In the genomic region with DNA sequence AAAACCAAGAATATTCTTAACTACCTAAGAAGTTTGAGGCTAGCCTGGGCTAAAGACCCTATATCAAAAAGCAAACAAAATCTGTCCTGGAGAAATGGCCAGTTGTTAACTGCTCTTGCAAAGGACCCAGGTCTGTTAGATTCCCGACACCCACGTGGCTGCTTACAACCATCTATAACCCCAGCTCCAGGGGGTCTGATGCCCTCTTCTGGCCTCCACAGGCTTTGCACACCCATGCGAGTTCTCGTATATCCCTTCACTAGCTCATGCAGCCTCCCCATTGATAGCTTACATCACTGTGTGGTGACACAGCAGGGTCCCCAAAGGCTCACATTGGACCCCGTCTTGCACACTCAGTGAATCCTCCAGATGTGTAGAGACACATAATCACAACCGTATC, we compare ENCODE assay signal across 22 mouse cellular contexts. TPM values are rescaled to one million over a fixed set of nuclear protein-coding genes. Genes with fewer than 3 reads are reported as not detected.
A peak's percentile ranks its signal among the peaks of the same experiment; 100 is the strongest.
DNase-seq lines count a peak whose midpoint lies in the region; ATAC-seq and TF ChIP-seq lines count a peak whose summit lies in the region.
"Had no signal": no experiment of that assay in that cellular context is flagged by ENCODE, and none has a peak within 500 bp of the region (broad histone marks: within the 10 kb centered on the region; RNA-seq: fewer than 3 reads in every experiment).

No protein-coding gene starts in this region.

- TF ChIP-seq EP300 in ES-Bruce4 (IDR thresholded peaks at IDR 0.05; ENCODE audit: insufficient read depth, low read depth, low read length), result no peak

- TF ChIP-seq POLR2A in ES-Bruce4 (IDR thresholded peaks at IDR 0.05; ENCODE audit: insufficient read depth, low read length), result no peak

- no peak for ATAC-seq in kidney, postnatal 0 days (replicated peaks; ENCODE audit: low FRiP score, low read depth)
- ATAC-seq in lung, embryonic 14.5 days (ENCODE audit: insufficient read depth), result no peak
- ATAC-seq: forebrain, embryonic 16.5 days; hindbrain, embryonic 16.5 days; inflammation-experienced regulatory T-cells, adult 6 months had no signal

- peak; percentile 19; the same call in 1 of the 2 replicates for TF ChIP-seq CTCF in kidney, postnatal 0 days (IDR thresholded peaks at IDR 0.05; ENCODE audit: low read depth)
- 0 out of 2 replicates have a peak, but pooled peaks have one; percentile 19 for TF ChIP-seq CTCF in lung, embryonic 14.5 days (IDR thresholded peaks at IDR 0.05; ENCODE audit: low read depth)
- peak; percentile 59 for TF ChIP-seq CTCF in ES-Bruce4 (IDR thresholded peaks at IDR 0.05; ENCODE audit: low read depth, low read length)

- no peaks in the 10 kb centered on the region for H3K4me1 ChIP-seq in kidney, postnatal 0 days (replicated peaks; ENCODE audit: insufficient read depth, low read length)
- no peaks in the 10 kb centered on the region for H3K4me1 ChIP-seq in lung, embryonic 14.5 days (ENCODE audit: insufficient read depth)
- H3K4me1 ChIP-seq in ES-Bruce4 (ENCODE audit: control insufficient read depth, insufficient read depth, low read length), result no peaks in the 10 kb centered on the region
- peaks cover 4% of the 10 kb centered on the region for H3K4me1 ChIP-seq in midbrain, embryonic 10.5 days
- H3K4me1 ChIP-seq: embryonic facial prominence, embryonic 12.5 days; hindbrain, embryonic 12.5 days had no signal

- no peaks in the 10 kb centered on the region for H3K9me3 ChIP-seq in kidney, postnatal 0 days (replicated peaks; ENCODE audit: low read length)
- H3K9me3 ChIP-seq in lung, embryonic 14.5 days (ENCODE audit: low read depth, low read length), result no peaks in the 10 kb centered on the region
- H3K9me3 ChIP-seq in ES-Bruce4 (replicated peaks; ENCODE audit: control insufficient read depth, insufficient read depth, low read length, poor library complexity, severe bottlenecking), result no peaks in the 10 kb centered on the region
- no peaks in the 10 kb centered on the region for H3K9me3 ChIP-seq in midbrain, embryonic 10.5 days (replicated peaks)
- H3K9me3 ChIP-seq: embryonic facial prominence, embryonic 12.5 days; heart, embryonic 10.5 days; hindbrain, embryonic 12.5 days had no signal

- H3K36me3 ChIP-seq in kidney, postnatal 0 days (ENCODE audit: insufficient read depth, low read length), result no peaks in the 10 kb centered on the region
- peaks cover 23% of the 10 kb centered on the region; the same call in 1 of the 2 replicates for H3K36me3 ChIP-seq in lung, embryonic 14.5 days (ENCODE audit: insufficient read depth)
- no peaks in the 10 kb centered on the region for H3K36me3 ChIP-seq in ES-Bruce4 (ENCODE audit: control insufficient read depth, insufficient read depth, low read length, poor library complexity, severe bottlenecking)
- H3K36me3 ChIP-seq in midbrain, embryonic 10.5 days, result no peaks in the 10 kb centered on the region
- H3K36me3 ChIP-seq: embryonic facial prominence, embryonic 12.5 days; heart, embryonic 10.5 days; hindbrain, embryonic 12.5 days had no signal

- H3K4me3 ChIP-seq in kidney, postnatal 0 days (replicated peaks; ENCODE audit: low read depth, low read length), result no peak overlapping the region
- H3K4me3 ChIP-seq in lung, embryonic 14.5 days (ENCODE audit: low read depth, low read length), result no peak overlapping the region
- H3K4me3 ChIP-seq in ES-Bruce4 (ENCODE audit: low read depth, low read length), result no peak overlapping the region
- no peak overlapping the region for H3K4me3 ChIP-seq in midbrain, embryonic 10.5 days
- H3K4me3 ChIP-seq: embryonic facial prominence, embryonic 12.5 days; heart, embryonic 10.5 days; hindbrain, embryonic 12.5 days had no signal

- intact Hi-C loops in left cerebral cortex, postnatal 4 days (cut with DNase I), result no loop called here

- H3K4me2 ChIP-seq in kidney, postnatal 0 days (ENCODE audit: low read length), result no peak overlapping the region
- H3K4me2 ChIP-seq in lung, embryonic 14.5 days, result no peak overlapping the region
- H3K4me2 ChIP-seq: embryonic facial prominence, embryonic 12.5 days; hindbrain, embryonic 12.5 days had no signal

- WGBS in kidney, postnatal 0 days, result 88% methylated on average over 6 of the region's 6 CpGs
- WGBS in lung, embryonic 14.5 days, result 78% methylated on average over 6 of the region's 6 CpGs
- 80% methylated on average over 6 of the region's 6 CpGs for WGBS in midbrain, embryonic 10.5 days

- no peak overlapping the region for H3K9ac ChIP-seq in kidney, postnatal 0 days (ENCODE audit: low read depth, low read length)
- no peak overlapping the region for H3K9ac ChIP-seq in lung, embryonic 14.5 days
- H3K9ac ChIP-seq in ES-Bruce4 (ENCODE audit: low read depth, poor library complexity, severe bottlenecking), result no peak overlapping the region
- H3K9ac ChIP-seq: embryonic facial prominence, embryonic 12.5 days; hindbrain, embryonic 12.5 days had no signal

- no peaks in the 10 kb centered on the region for H3K27me3 ChIP-seq in kidney, postnatal 0 days (ENCODE audit: insufficient read depth, low read length)
- no peaks in the 10 kb centered on the region for H3K27me3 ChIP-seq in lung, embryonic 14.5 days (ENCODE audit: insufficient read depth, low read length)
- no peaks in the 10 kb centered on the region for H3K27me3 ChIP-seq in ES-Bruce4 (ENCODE audit: control insufficient read depth, insufficient read depth, low read length, poor library complexity, severe bottlenecking)
- H3K27me3 ChIP-seq in midbrain, embryonic 10.5 days (ENCODE audit: low read depth, poor library complexity, severe bottlenecking), result peaks cover 6% of the 10 kb centered on the region
- H3K27me3 ChIP-seq: embryonic facial prominence, embryonic 12.5 days; hindbrain, embryonic 12.5 days had no signal

- DNase-seq in kidney, postnatal 0 days (ENCODE audit: low spot score), result no peak
- no peak for DNase-seq in kidney, adult 18-20 months
- no peak for DNase-seq in lung, embryonic 14.5 days
- no peak for DNase-seq in lung, postnatal 4 days
- peak; percentile 58 for DNase-seq in ZHBTc4 (ENCODE audit: low read depth, low spot score)
- DNase-seq in midbrain, embryonic 10.5 days (ENCODE audit: low spot score), result no peak
- DNase-seq in left cerebral cortex, postnatal 4 days, result no peak
- DNase-seq: adrenal gland, postnatal 10 days; cerebellum, adult 11 months; cerebellum, adult 8-10 months; cerebellum, postnatal 25 days; gastrocnemius, postnatal 14 days; heart, postnatal 10 days; heart, postnatal 4 days had no signal

- H3K27ac ChIP-seq in kidney, postnatal 0 days, result no peak overlapping the region
- no peak overlapping the region for H3K27ac ChIP-seq in lung, embryonic 14.5 days (ENCODE audit: low read depth)
- H3K27ac ChIP-seq in ES-Bruce4 (ENCODE audit: insufficient read depth, low read length), result no peak overlapping the region
- H3K27ac ChIP-seq in midbrain, embryonic 10.5 days (replicated peaks), result no peak overlapping the region
- H3K27ac ChIP-seq: embryonic facial prominence, embryonic 12.5 days; heart, embryonic 10.5 days; hindbrain, embryonic 12.5 days had no signal

RNA-seq across cellular contexts. Expression of gene Gnb5, which starts 20.7 kb away (rescaled TPM):
- 35.0 and 37.6 TPM in 2 replicates for polyA plus RNA-seq in kidney, postnatal 0 days (2015; fragmentation: Nextera tagmentation; extraction: Ambion mirVana)
- 17.9 and 18.2 TPM in 2 replicates for polyA plus RNA-seq in lung, embryonic 14.5 days (2014; fragmentation: Nextera tagmentation; extraction: Ambion mirVana)
- 3.3 and 6.5 TPM in 2 replicates for polyA plus RNA-seq in ES-Bruce4 (2011; ENCODE audit: insufficient read depth, insufficient read length, low read depth, missing spikeins)
- polyA plus RNA-seq in midbrain, embryonic 10.5 days (2016; fragmentation: Nextera tagmentation; extraction: Ambion mirVana), result 29.3 and 30.9 TPM in 2 replicates
- total RNA-seq in left cerebral cortex, postnatal 4 days (2021), result 10 to 100 TPM; 74.6 to 78.1 TPM

RNA-seq across cellular contexts. Expression of gene Myo5c, which starts 53.5 kb away (rescaled TPM):
- polyA plus RNA-seq in kidney, postnatal 0 days (2015; fragmentation: Nextera tagmentation; extraction: Ambion mirVana), result 2.4 and 3.5 TPM in 2 replicates
- 28.9 and 29.9 TPM in 2 replicates for polyA plus RNA-seq in lung, embryonic 14.5 days (2014; fragmentation: Nextera tagmentation; extraction: Ambion mirVana)
- 8.0 and 8.8 TPM in 2 replicates for polyA plus RNA-seq in ES-Bruce4 (2011; ENCODE audit: insufficient read depth, insufficient read length, low read depth, missing spikeins)
- polyA plus RNA-seq in midbrain, embryonic 10.5 days (2016; fragmentation: Nextera tagmentation; extraction: Ambion mirVana), result 0.52 and 0.77 TPM in 2 replicates
- under 1 TPM; 0.14 to 0.32 TPM for total RNA-seq in left cerebral cortex, postnatal 4 days (2021)
- total RNA-seq: granulocyte monocyte progenitor cell, adult 5-6 weeks had no signal
